Mouse (Mus musculus): ENCODE results near the gene Arhgap9. TPM values are rescaled to one million over a fixed set of nuclear protein-coding genes. Genes with fewer than 3 reads are reported as not detected.

Arhgap9 gene
- total and polyA plus RNA-seq, 3 experiments: 32.4 to 44.7 (median 33.7) TPM

DNA sequence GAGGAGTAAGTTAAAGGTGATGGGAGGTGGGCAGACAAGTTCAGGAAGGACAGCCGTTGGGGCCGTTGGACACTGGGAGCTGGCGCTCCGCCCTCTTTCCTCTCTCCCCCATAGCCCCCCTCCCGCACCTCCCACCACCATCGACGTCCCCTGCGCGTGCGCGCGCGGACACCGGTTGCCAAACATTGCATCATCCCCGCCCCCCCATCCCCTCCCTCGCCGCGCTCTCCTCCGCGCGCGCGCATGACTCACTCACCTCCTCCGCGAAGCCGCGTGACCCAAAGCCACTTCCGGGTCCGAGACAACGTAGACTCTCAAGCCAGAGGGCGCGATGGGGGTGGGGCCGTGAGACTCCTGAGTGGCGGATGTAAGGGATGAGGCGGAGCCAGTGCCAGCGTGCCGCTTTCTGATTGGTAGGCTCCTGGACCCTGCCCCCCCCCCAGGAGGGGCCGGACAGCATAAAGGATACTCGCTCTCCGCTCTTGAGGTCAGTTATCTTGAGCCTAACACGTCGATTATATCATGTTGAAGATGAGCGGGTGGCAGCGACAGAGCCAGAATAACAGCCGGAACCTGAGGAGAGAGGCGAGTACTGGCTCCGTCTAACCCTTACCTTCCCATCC, 31.3 kb upstream of the Arhgap9 start (continued):
- TF ChIP-seq ZKSCAN1 (IDR thresholded peaks at IDR 0.05; ENCODE audit: borderline replicate concordance, low read depth, low read length) (no peak), MYC (IDR thresholded peaks at IDR 0.05; ENCODE audit: low read depth, low read length) (peak; percentile 64), IRF4 (IDR thresholded peaks at IDR 0.05; ENCODE audit: low read depth, low read length) (no peak), NELFE (IDR thresholded peaks at IDR 0.05; ENCODE audit: low read depth, low read length) (peak; percentile 99), CHD2 (IDR thresholded peaks at IDR 0.05; ENCODE audit: low read length) (peak; percentile 92), ETS1 (conservative IDR thresholded peaks at IDR 0.05; ENCODE audit: low read depth, low read length) (peak; percentile 88), KAT2A (IDR thresholded peaks at IDR 0.05; ENCODE audit: insufficient replicate concordance, low read length) (peak; percentile 63; the same call in 1 of the 2 replicates), CHD1 (IDR thresholded peaks at IDR 0.05; ENCODE audit: low read depth, low read length) (no peak; the same call in 1 of the 2 replicates), PAX5 (IDR thresholded peaks at IDR 0.05; ENCODE audit: low read length) (no peak), GABPA (IDR thresholded peaks at IDR 0.05; ENCODE audit: insufficient replicate concordance, low read depth, low read length) (no peak)

DNA sequence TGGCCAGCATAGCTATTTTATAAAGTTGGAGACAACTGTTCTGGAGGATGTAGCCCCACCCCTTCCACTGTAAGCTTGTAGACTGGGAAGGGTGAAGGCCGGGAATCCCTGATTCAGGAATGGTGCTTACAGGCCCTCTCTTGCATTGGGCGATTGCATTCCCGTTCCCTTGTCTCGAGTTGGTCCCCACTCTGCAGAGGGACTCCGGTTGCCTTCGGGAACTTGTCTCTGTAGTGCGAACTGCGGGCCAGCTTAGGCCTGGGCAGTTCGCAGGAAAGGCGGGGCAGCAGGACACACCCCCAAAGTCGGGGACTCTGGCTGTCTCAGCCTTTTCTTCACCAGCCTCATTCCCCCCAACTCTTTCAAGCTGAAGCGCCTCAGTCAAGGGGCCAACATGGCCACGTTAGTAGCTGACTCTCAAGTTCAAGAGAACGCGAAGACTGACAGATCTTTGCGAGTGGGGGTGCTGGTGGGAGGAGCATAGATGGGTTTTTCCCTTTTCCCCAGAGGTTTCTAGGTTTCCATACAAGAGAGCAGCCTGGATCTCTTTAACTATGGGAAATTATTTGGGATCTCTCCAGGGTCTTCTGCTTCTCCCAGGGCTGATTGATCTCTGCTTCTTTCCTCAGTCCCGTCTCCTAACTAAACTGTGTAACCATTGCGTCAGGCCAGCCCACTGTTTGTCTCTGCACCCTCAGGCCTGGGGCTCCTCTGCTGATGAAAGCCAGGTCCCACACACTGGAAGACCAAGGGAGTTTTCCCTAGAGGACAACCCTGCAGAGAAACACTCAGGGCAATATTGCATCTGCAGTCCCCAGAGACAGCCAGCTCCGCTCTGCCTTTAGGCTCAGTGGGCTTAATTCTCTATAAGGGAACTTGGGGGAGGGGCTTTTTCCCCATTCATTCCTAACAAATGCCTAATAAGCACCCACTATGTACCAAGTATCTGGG, 30.6 kb upstream of the Arhgap9 start:
- Histone ChIP-seq H3K79me2 (replicated peaks; ENCODE audit: control insufficient read depth, extremely low read depth, insufficient read depth, poor library complexity, severe bottlenecking) (peaks cover 53% of the 10 kb centered on the region), H3K27me3 (replicated peaks) (no peaks in the 10 kb centered on the region), H3K4me1 (ENCODE audit: control insufficient read depth in 1 of 2, insufficient read depth in 2 of 2) (peaks cover 20 to 52% of the 10 kb centered on the region in 2 experiments), H3K36me3 (replicated peaks in 1 of 2; ENCODE audit: control insufficient read depth in 1 of 2, insufficient read depth in 1 of 2, low read length in 1 of 2) (peaks cover 51 to 60% of the 10 kb centered on the region in 2 experiments), H3K9me3 (replicated peaks; ENCODE audit: low read length) (no peaks in the 10 kb centered on the region), H3K27ac (ENCODE audit: insufficient read depth, low read depth) (peak overlapping the region; percentile 96), H3K4me3 (replicated peaks in 1 of 3; ENCODE audit: low read depth in 2 of 3, low read length in 2 of 3, poor library complexity in 1 of 3) (peak overlapping the region; percentile 72 to 98 (median 79)), H3K9ac (ENCODE audit: insufficient read depth, low read depth) (peak overlapping the region; percentile 97), H3K4me2 (ENCODE audit: insufficient read depth, low read depth, poor library complexity, severe bottlenecking) (peak overlapping the region; percentile 90; the same call in 1 of the 2 replicates)
- dilution Hi-C loops (cut with MboI; ENCODE audit: extremely low pct_ligation_motif_present, extremely low pct_unique_long_range_greater_than_20kb, low sequenced_read_pairs): no loop called here
- DNase-seq (ENCODE audit: extremely low read depth): peak; percentile 65
- in situ Hi-C loops (cut with MboI; ENCODE audit: low pct_ligation_motif_present, low pct_unique_long_range_greater_than_20kb, low sequenced_read_pairs): no loop called here
- TF ChIP-seq SMC3 (IDR thresholded peaks at IDR 0.05; ENCODE audit: low read depth, low read length): peak; percentile 1; the same call in 1 of the 2 replicates
- TF ChIP-seq POLR2AphosphoS2 (IDR thresholded peaks at IDR 0.05; ENCODE audit: low read depth, low read length): peak; percentile 31; the same call in 1 of the 2 replicates
- no peak; the same call in 1 of the 2 replicates for TF ChIP-seq MAZ (IDR thresholded peaks at IDR 0.05; ENCODE audit: low read depth, low read length)
- TF ChIP-seq CHD2 (IDR thresholded peaks at IDR 0.05; ENCODE audit: low read length): 0 out of 2 replicates have a peak, but pooled peaks have one; percentile 25
- no peak for TF ChIP-seq MEF2A (IDR thresholded peaks at IDR 0.05; ENCODE audit: borderline replicate concordance, low read depth, low read length)
- TF ChIP-seq JUN (IDR thresholded peaks at IDR 0.05; ENCODE audit: insufficient read depth, low read depth, low read length): no peak
- 0 out of 2 replicates have a peak, but pooled peaks have one; percentile 12 for TF ChIP-seq BHLHE40 (IDR thresholded peaks at IDR 0.05; ENCODE audit: low read depth, low read length)
- peak; percentile 78; the same call in 1 of the 2 replicates for TF ChIP-seq SIN3A (IDR thresholded peaks at IDR 0.05; ENCODE audit: low read length)
- TF ChIP-seq ZC3H11A (IDR thresholded peaks at IDR 0.05; ENCODE audit: low read depth, low read length): no peak
- TF ChIP-seq POLR2A (IDR thresholded peaks at IDR 0.05; ENCODE audit: low read depth, low read length): no peak; the same call in 1 of the 2 replicates
- TF ChIP-seq ETS1 (conservative IDR thresholded peaks at IDR 0.05; ENCODE audit: low read depth, low read length): peak; percentile 32
- TF ChIP-seq IRF4 (IDR thresholded peaks at IDR 0.05; ENCODE audit: low read depth, low read length): peak; percentile 25; the same call in 1 of the 2 replicates
- TF ChIP-seq RCOR1 (conservative IDR thresholded peaks at IDR 0.05; ENCODE audit: low read depth, low read length): 0 out of 2 replicates have a peak, but pooled peaks have one; percentile 40
- peak; percentile 56; the same call in 1 of the 2 replicates for TF ChIP-seq MXI1 (IDR thresholded peaks at IDR 0.05; ENCODE audit: low read depth, low read length)
- TF ChIP-seq MYC (IDR thresholded peaks at IDR 0.05; ENCODE audit: low read depth, low read length): 0 out of 2 replicates have a peak, but pooled peaks have one; percentile 15
- 0 out of 2 replicates have a peak, but pooled peaks have one; percentile 9 for TF ChIP-seq EP300 (IDR thresholded peaks at IDR 0.05; ENCODE audit: low read length)

All from CH12.LX (cell line).